8 mouse cellular contexts compared by ENCODE assay signal in the genomic region with DNA sequence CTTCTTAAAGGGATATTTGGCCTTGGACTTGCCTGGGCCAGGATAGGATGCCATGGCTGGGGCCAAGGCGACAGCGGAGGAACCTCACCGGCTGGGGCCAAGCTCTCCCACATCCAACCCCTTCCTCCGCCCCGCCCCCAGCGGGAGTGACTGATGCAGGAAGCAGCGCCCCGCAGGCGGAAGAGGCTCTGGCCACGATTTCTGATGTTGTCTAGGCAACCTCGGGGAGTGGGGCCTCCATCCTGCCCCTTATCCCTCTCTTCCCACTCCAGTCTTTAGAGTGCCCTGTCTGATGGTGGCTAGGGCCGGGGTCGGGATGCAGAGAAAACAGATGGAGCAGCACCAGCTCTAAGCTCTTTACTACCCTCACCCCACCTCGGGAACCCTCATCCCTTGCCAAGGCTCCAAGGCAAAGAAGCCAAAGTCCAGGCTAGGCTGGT. TPM values are rescaled to one million over a fixed set of nuclear protein-coding genes. Genes with fewer than 3 reads are reported as not detected.
A peak's percentile ranks its signal among the peaks of the same experiment; 100 is the strongest.
DNase-seq lines count a peak whose midpoint lies in the region; ATAC-seq lines count a peak whose summit lies in the region.

No protein-coding gene starts in this region.

- H3K27me3 ChIP-seq in intestine, embryonic 15.5 days (replicated peaks) = no peaks in the 10 kb centered on the region

- H3K4me2 ChIP-seq in intestine, embryonic 15.5 days (replicated peaks) = peak overlapping the region; percentile 97

- under 1% methylated on average over 14 of the region's 14 CpGs for WGBS in intestine, embryonic 15.5 days

- DNase-seq in adrenal gland, adult 8-10 months = peak; percentile 97
- peak; percentile 80 for DNase-seq in embryo, embryonic 11.5 days (ENCODE audit: low read depth, low spot score)
- peak; percentile 89 to 94 for DNase-seq in gastrocnemius, postnatal 36 days
- peak; percentile 88 to 89 for DNase-seq in left cerebral cortex, postnatal 14 days (ENCODE audit: low spot score in 2 of 2)
- peak; percentile 89 for DNase-seq in right cerebral cortex, postnatal 25 days
- peak; percentile 88 to 94 for DNase-seq in urinary bladder, postnatal 36 days (ENCODE audit: low spot score in 2 of 2)

- peaks cover 52% of the 10 kb centered on the region for H3K4me1 ChIP-seq in intestine, embryonic 15.5 days (replicated peaks)

- intact Hi-C loops in gastrocnemius, postnatal 36 days (cut with DNase I) = no loop called here
- intact Hi-C loops in left cerebral cortex, postnatal 14 days (cut with DNase I) = loop anchor here (5.0 kb wide), 1 partner anchor 62 kb away; a partner anchor contains a TSS

- H3K9me3 ChIP-seq in intestine, embryonic 15.5 days = no peaks in the 10 kb centered on the region

- peak overlapping the region; percentile 96 for H3K27ac ChIP-seq in intestine, embryonic 15.5 days

- H3K36me3 ChIP-seq in intestine, embryonic 15.5 days = 0 out of 2 replicates have a peak, but pooled peaks cover 4% of the 10 kb centered on the region

- peak; percentile 92 for ATAC-seq in intestine, embryonic 15.5 days
- ATAC-seq in megakaryocyte-erythroid progenitor cell, adult 5-6 weeks (replicated peaks; ENCODE audit: low FRiP score, low TSS enrichment, poor library complexity, severe bottlenecking) = peak; percentile 75

- peak overlapping the region; percentile 73 for H3K4me3 ChIP-seq in intestine, embryonic 15.5 days (replicated peaks)

- peak overlapping the region; percentile 75 for H3K9ac ChIP-seq in intestine, embryonic 15.5 days

RNA-seq across cellular contexts. Expression of a gene that starts 1.1 kb away (rescaled TPM):
- total RNA-seq in adrenal gland, adult 8-10 months (2022) = 100 to 1,000 TPM; 152 to 212 (median 184) TPM
- total RNA-seq in gastrocnemius, postnatal 36 days (2021) = 1 to 10 TPM; 3.8 TPM
- 49.9 and 53.6 TPM in 2 replicates for polyA plus RNA-seq in intestine, embryonic 15.5 days (2015; fragmentation: Nextera tagmentation; extraction: Ambion mirVana)
- total RNA-seq in left cerebral cortex, postnatal 14 days (2021) = 10 to 100 TPM; 43.3 to 50.8 TPM
- total RNA-seq in megakaryocyte-erythroid progenitor cell, adult 5-6 weeks (2014; fragmentation: Nextera tagmentation) = 56.9 and 63.8 TPM in 2 replicates
- 23.8 and 41.6 TPM in 2 replicates for total RNA-seq in megakaryocyte-erythroid progenitor cell, adult 5-6 weeks (2017)

RNA-seq across cellular contexts. Expression of a gene that starts 7.3 kb away (rescaled TPM):
- total RNA-seq in adrenal gland, adult 8-10 months (2022) = 10 to 100 TPM; 14.7 to 22.5 (median 17.6) TPM
- total RNA-seq in gastrocnemius, postnatal 36 days (2021) = under 1 TPM; 0.25 to 0.28 TPM
- polyA plus RNA-seq in intestine, embryonic 15.5 days (2015; fragmentation: Nextera tagmentation; extraction: Ambion mirVana) = 1.9 and 2.8 TPM in 2 replicates
- not detected for total RNA-seq in left cerebral cortex, postnatal 14 days (2021)
- 0.64 TPM in 1 of 2 replicates, not detected in the other for total RNA-seq in megakaryocyte-erythroid progenitor cell, adult 5-6 weeks (2014; fragmentation: Nextera tagmentation)
- 1.7 TPM in 1 of 2 replicates, not detected in the other for total RNA-seq in megakaryocyte-erythroid progenitor cell, adult 5-6 weeks (2017)

RNA-seq across cellular contexts. Expression of a gene that starts 40.6 kb away (rescaled TPM):
- 10 to 100 TPM; 15.3 to 20.7 (median 19.6) TPM for total RNA-seq in adrenal gland, adult 8-10 months (2022)
- 10 to 100 TPM; 11.3 to 13.5 TPM for total RNA-seq in gastrocnemius, postnatal 36 days (2021)
- 33.0 and 33.9 TPM in 2 replicates for polyA plus RNA-seq in intestine, embryonic 15.5 days (2015; fragmentation: Nextera tagmentation; extraction: Ambion mirVana)
- total RNA-seq in left cerebral cortex, postnatal 14 days (2021) = 10 to 100 TPM; 10.4 to 12.1 TPM
- total RNA-seq in megakaryocyte-erythroid progenitor cell, adult 5-6 weeks (2014; fragmentation: Nextera tagmentation) = 2.8 and 3.6 TPM in 2 replicates
- 1.7 and 2.9 TPM in 2 replicates for total RNA-seq in megakaryocyte-erythroid progenitor cell, adult 5-6 weeks (2017)

Comparison
In these comparisons a context has a peak if more than half of its experiments do, and no peak if none do; other contexts are left out.
1. Peak in every context shown above with its lines: DNase-seq, ATAC-seq, H3K4me3 ChIP-seq and H3K27ac ChIP-seq.
2. RNA of a gene that starts 1.1 kb away (total RNA-seq): 152 to 212 TPM in adrenal gland, adult 8-10 months, 23.8 to 63.8 TPM in megakaryocyte-erythroid progenitor cell, adult 5-6 weeks and 43.3 to 50.8 TPM in left cerebral cortex, postnatal 14 days; 3.8 TPM in gastrocnemius, postnatal 36 days; every median in the first group is over 4 times any median in the second.
3. RNA of a gene that starts 7.3 kb away (total RNA-seq): 14.7 to 22.5 TPM in adrenal gland, adult 8-10 months; 0.25 to 0.28 TPM in gastrocnemius, postnatal 36 days, not detected in left cerebral cortex, postnatal 14 days and 0.64 to 1.7 TPM in megakaryocyte-erythroid progenitor cell, adult 5-6 weeks; every median in the first group is over 4 times any median in the second.